Mouse (Mus musculus) MN1 (cell line): ENCODE data around the gene Spice1.
A peak's percentile ranks its signal among the peaks of the same experiment; 100 is the strongest.

Experiments
- DNase-seq: peaks from one replicate; pipeline ENCODE4 v3.0.0-alpha.2; 2016; ENCODE audit warnings: low spot score

Spice1 gene

DNA sequence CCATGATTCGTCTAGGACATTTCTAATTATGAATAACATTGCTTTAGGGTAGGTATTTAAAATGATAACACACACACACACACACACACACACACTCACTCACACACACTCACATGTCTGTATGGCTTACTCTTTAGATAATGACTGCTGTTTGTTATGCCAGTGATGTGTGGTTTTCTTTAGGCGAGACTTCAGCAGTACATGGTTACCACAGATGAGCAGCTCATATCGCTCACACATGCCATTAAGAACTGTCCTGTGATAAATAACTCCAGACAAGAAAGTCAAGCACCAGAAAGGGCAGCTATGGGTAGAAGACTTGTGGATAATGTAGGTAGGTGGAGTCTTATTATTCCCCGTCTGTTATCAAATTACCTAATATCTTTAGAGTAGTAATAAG, 28.5 kb downstream of the Spice1 start:
- DNase-seq: no peak

GRCm38 (mm10) chr16:44380006-44380405, 33.1 kb downstream of the Spice1 start:
- no peak for DNase-seq

- no peak for DNase-seq
These were observed 34.7 kb downstream of the Spice1 start for GRCm38 (mm10) chr16:44381578-44381977.

DNA sequence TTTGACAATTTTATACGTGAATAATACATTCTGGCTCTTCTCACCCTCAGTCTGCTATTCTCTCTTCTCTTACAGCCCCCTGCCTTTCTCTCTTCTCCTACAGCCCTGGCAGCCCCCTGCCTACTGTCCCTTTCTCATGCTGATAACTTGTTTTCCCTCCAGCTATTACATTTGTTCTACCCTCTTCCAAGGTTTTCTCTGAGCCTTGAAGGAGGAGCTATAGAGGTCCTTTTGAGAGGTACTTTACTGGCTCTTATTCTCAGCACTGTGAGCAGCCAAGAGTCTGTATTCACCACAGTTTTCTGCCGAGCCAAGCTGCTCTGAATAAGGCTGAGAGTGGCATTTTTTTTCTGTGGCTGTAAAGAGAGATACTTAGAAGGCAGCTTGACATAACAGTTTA, 36.6 kb downstream of the Spice1 start:
- DNase-seq: no peak

GRCm38 (mm10) chr16:44384251-44384650, 37.3 kb downstream of the Spice1 start:
- no peak for DNase-seq

- peak; percentile 65 for DNase-seq
These were observed 45.1 kb downstream of the Spice1 start for GRCm38 (mm10) chr16:44391877-44392548.

DNA sequence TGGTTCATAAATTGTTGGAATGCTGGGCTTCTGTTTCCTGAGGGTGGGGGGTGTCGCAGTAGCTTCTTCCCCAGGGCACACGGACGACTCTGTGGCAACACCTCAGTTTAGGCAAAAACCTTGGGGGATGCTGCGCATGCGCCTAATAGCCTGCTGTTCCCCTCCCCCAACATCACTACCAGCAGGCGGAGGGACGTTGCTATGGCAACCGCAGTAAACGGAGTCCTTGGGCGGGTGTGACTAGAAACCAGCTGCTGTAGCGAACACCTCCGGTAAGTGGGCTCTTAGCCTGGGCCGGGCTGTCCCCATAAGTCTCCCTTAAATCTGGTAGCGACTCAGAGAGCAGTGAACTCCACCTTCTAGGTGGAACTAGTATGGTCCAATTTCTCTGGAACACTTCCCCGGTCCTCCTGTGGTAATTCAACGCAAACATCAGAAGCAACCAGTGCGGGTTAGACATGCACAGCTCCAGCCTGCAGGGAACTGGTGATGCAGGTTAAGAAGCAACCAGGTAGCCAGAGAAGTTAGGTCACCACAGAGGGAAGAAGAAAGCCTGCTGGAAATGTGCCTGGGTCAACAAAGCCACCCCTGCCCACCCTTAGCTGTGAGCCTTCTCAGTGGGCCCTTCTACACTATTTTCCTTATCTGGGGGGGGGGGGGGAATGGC, 47.8 kb downstream of the Spice1 start, which contains the start of gene Cfap44:
Gene Cfap44, plus strand, starts transcription at position 220 of the 667 bp plus-strand sequence.
- peak; percentile 82 for DNase-seq

DNA sequence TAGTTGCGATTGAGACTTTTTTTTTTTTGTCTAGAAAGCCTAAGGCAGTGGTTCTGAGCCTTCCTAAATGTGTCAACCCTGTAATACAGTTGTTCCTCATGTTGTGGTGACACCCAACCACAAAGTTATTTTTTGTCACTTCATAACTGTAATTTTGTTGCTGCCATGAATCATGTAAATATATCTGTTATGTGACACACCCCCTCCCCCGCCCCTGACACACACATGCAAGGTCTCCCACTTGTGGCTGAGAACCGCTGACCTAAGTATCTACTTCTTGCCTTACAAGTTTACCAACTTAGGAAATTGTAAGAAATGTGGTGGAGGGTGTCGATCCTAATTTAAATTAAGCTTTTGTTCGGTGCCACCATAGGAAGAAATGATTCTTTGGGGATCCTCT, 58.0 kb downstream of the Spice1 start:
- DNase-seq: no peak

DNA sequence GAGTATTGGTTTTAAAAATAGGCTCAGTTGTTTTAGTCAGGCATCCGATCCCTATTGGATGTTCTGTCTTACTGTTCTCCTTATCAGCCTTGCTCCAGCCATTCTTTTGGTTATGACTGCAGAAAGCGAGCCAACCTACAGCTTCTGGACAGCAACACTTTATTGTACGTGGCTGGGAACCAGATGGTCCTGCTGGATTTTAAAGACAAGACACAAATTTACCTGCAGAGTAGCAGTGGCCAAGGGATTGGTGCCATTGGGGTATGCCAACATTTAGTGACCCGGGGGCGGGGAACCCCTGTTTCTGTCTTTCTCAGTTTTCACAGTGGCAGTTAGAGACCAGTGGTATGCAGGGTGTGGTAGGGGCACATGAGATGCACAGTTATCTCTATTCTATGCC, 60.3 kb downstream of the Spice1 start:
- DNase-seq: no peak

- no peak for DNase-seq
These were observed 61.4 kb downstream of the Spice1 start for GRCm38 (mm10) chr16:44408290-44408689.

DNA sequence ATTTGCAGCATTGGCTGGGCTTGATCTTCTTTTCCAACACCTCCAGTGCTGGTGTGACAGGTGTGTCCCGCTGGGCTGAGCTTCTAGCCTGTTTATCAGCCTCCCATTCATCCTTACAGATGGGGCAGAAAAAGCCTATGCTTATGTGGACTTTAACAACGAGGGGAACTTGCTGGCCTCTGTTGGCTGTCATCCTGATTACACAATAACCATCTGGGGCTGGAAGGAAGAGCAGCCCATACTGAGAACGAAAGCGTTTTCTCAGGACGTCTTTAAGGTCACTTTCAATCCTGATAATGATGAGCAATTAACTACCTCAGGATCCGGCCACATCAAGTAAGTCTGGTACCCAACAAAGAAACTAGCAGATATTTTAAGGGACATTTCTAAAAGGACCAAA, 63.3 kb downstream of the Spice1 start:
- no peak for DNase-seq

DNA sequence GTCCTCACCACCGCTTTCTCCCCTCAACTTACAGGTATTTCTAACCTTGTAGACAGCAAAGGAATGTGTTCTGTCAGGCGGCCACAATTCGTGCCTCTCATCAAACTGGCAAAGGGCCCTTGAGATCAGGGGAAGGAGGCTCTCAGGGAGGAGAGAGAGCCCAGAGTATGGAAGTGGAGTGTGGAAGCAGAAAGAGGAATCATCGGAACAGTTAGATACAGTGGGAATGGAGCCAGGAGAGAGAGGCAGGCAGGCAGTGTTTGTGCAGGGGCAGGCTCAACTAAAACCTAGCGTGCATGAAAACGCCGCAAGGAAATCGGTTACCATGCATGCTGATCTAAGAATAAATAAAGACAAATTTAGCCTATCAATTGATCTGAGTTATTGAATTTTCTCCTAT, 70.7 kb downstream of the Spice1 start:
- no peak for DNase-seq

DNA sequence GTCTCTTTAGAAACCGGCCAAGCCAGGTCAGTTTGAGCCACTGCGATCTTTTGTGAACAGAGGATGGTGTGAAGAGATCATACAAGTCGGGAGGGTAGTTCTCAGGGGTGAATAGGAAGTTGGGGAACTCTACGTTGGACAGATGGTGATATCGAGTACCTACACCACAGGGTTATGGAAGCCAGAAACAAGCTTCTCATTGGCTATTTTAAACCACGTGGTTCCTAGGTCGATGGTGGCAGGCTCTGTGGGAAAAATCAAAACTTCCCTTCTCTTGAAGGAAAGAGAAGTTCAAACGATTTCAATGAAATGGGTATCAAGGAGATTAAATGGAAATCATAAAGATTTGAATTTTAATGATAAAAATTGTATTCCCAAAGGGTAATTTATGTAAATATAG, 74.8 kb downstream of the Spice1 start:
- no peak for DNase-seq

DNA sequence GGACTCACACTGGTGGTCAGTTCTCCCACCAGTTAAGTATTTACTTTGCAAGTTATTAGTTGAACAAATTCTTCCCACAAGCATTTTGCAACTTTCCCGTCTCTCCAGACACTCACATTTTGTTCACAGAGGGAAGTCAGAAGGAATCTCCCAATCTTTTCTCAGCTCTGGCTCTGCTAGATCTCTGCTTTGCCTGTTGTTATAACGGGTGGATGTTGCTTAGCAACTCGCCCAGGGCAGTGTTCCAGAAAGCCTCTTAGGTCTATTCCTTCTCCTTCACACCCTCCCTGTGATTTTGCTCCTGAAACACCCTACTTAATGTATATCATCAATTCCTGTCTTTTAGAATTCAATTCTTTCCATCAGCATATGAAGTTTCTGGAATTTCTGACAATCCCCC, 76.6 kb downstream of the Spice1 start:
- DNase-seq: peak; percentile 22

- no peak for DNase-seq
These were observed 81.5 kb downstream of the Spice1 start for GRCm38 (mm10) chr16:44428456-44428855.

DNA sequence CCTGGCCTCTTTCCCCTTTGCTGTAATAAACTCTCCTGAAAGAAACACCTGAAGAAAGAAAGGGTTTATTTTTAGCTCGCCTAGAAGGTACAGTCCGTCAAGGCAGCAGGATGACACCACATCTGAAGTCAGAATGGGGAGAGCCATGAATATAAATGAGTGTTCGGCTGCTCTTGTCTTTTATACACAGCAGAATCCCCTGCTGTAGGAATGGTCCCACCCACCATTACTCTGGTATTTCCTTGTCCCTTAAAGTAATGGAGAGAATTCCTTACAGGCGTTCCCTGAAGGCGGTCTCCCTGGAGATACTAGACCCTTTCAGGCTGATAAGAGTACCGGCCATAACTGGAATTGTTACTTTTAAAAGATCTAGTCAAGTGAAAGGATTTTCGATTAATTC, 83.1 kb downstream of the Spice1 start:
- no peak for DNase-seq

- no peak for DNase-seq
These were observed 88.0 kb downstream of the Spice1 start for GRCm38 (mm10) chr16:44434931-44435330.

DNA sequence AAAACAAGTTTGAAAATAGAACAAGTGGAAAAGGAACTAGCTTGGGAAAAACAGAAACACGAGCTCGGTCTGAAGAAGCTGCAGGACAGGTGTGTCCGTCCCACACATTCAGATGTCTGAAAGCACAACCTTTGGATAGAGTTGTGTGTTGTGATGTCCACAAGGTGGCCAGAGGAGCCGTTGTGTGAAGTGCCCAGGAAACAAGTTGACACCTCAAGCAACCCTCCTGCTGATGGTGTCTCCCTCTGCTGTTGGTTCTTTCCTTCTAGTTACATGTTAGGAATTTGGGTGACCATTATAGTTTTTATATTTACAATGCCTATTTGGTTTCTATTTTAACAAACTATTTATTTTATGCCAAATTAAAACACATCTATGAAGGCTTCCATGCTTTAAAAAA, 88.6 kb downstream of the Spice1 start:
- DNase-seq: no peak
